Mouse (Mus musculus) liver, embryonic 14.5 days (tissue): ENCODE data around the gene Cul7. TPM values are rescaled to one million over a fixed set of nuclear protein-coding genes. Genes with fewer than 3 reads are reported as not detected.

Experiments used
- ATAC-seq: fragments of 200-750 bp; cut with Nextera tagmentation; 2 replicates; pipeline ENCODE4 v1.8.0; 2017; ENCODE audit warnings: moderate number of reproducible peaks, mild to moderate bottlenecking, moderate library complexity; ENCODE audit not compliant: insufficient read depth
- DNase-seq, 3 experiments: peaks; one replicate each; pipeline ENCODE4 v3.0.0-alpha.2; 2012 to 2013; ENCODE audit warnings: low read depth in 3 of 3, low spot score in 3 of 3
- H3K27ac ChIP-seq: fragments of 300-500 bp; sonication (generic); 2 replicates; pipeline ENCODE4 v1.5.1; 2014; ENCODE audit warnings: moderate library complexity, mild to moderate bottlenecking, control low read depth, inconsistent platforms
- H3K27me3 ChIP-seq: fragments of 300-500 bp; sonication (generic); 2 replicates; pipeline ENCODE4 v1.6.1; 2014; ENCODE audit warnings: mild to moderate bottlenecking, low read length, moderate library complexity; ENCODE audit not compliant: control insufficient read depth, insufficient read depth
- H3K36me3 ChIP-seq: fragments of 300-500 bp; sonication (generic); replicated peaks from 2 replicates; pipeline ENCODE4 v1.6.1; 2014; ENCODE audit warnings: low read depth; ENCODE audit not compliant: control insufficient read depth, insufficient read depth
- H3K4me1 ChIP-seq, 2 experiments: fragments of 200-500 bp in 1 of 2; fragments of 300-500 bp in 1 of 2; sonication (generic) in 1 of 2; replicated peaks; 2 replicates each; pipeline ENCODE4 v1.6.1; 2012 to 2014; ENCODE audit warnings: antibody characterized with exemption in 1 of 2, inconsistent platforms in 1 of 2, low read length in 1 of 2; ENCODE audit not compliant: control insufficient read depth in 2 of 2, insufficient read depth in 2 of 2
- H3K4me2 ChIP-seq: fragments of 300-500 bp; sonication (generic); 2 replicates; pipeline ENCODE4 v1.6.1; 2014; ENCODE audit warnings: low read depth, mild to moderate bottlenecking, control low read depth, moderate library complexity
- H3K4me3 ChIP-seq, 2 experiments: fragments of 200-500 bp in 1 of 2; fragments of 300-500 bp in 1 of 2; sonication (generic) in 1 of 2; 2 replicates each; pipeline ENCODE4 v1.5.1; 2012 to 2014; ENCODE audit warnings: low read depth in 2 of 2, low read length in 2 of 2, mild to moderate bottlenecking in 2 of 2, control low read depth in 1 of 2, inconsistent platforms in 1 of 2, moderate library complexity in 1 of 2; ENCODE audit not compliant: insufficient read depth in 1 of 2
- H3K9ac ChIP-seq: fragments of 300-500 bp; sonication (generic); replicated peaks from 2 replicates; pipeline ENCODE4 v1.6.1; 2014; ENCODE audit warnings: mild to moderate bottlenecking, control low read depth, moderate library complexity
- H3K9me3 ChIP-seq: fragments of 300-500 bp; sonication (generic); 2 replicates; pipeline ENCODE4 v1.6.1; 2016; ENCODE audit warnings: low read length, mixed read lengths; ENCODE audit not compliant: control insufficient read depth
- CTCF ChIP-seq: IDR thresholded peaks from 2 replicates; pipeline ENCODE4 v1.5.1; 2016; ENCODE audit warnings: antibody characterized with exemption, low read depth, control low read depth
- EP300 ChIP-seq: IDR thresholded peaks from 2 replicates; pipeline ENCODE4 v1.6.1; 2016; ENCODE audit warnings: antibody characterized with exemption, low read depth
- WGBS: fragments of 180-500 bp; shearing (Covaris S2); extraction: QIAGEN DNeasy Blood & Tissue Kit; methylation state at CpG from one replicate; pipeline ENCODE4 v1.1.7; 2014; ENCODE audit not compliant: insufficient replicate concordance; 5-methylcytosine and 5-hydroxymethylcytosine counted together
- polyA plus RNA-seq, 2 experiments: library from polyadenylated mRNA; depleted of rRNA in 1 of 2; stranded (reverse) in 1 of 2; unstranded in 1 of 2; fragments of >200 nt; fragmentation: Nextera tagmentation in 1 of 2; extraction: Ambion mirVana in 1 of 2; gene quantifications; 2 replicates each; pipeline versions ENCODE4 v1.2.1 to v1.2.3; 2012 to 2014

Cul7 gene
- polyA plus RNA-seq, 2 experiments = 8.3 to 14.9 TPM

DNA sequence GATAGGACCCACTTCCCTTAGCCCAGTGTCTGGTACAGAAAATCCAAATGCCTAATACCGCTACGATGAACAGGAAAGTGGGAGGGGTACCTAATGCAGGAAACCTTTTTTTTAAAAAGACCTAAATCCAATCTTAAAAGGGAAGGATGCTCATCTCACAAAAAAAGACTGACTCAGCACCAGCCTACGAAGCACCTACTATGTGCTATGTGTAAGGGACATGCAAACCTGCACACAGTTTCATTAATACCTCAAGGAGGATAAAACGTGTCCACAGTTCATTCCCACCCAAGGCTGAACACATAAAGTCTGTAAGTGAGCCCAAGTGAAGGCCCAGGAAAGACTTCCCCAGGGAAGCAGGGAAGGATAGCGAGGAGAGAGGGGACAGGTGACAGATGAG is 52.4 kb downstream of the Cul7 start:
- WGBS = 88% methylated on average over 5 of the region's 5 CpGs
- Histone ChIP-seq H3K27ac (no peak overlapping the region), H3K9me3 (no peaks in the 10 kb centered on the region), H3K27me3 (no peaks in the 10 kb centered on the region), H3K36me3 (no peaks in the 10 kb centered on the region), H3K4me2 (no peak overlapping the region), H3K9ac (no peak overlapping the region), H3K4me3 (no peak overlapping the region), H3K4me1 (peaks cover 4 to 23% of the 10 kb centered on the region in 2 experiments)
- DNase-seq = no peak
- TF ChIP-seq CTCF = no peak
- no peak for ATAC-seq

- DNase-seq (no peak), ATAC-seq (peak; percentile 65; the same call in 1 of the 2 replicates)
- H3K4me3 ChIP-seq = peak overlapping the region; percentile 82 to 94
- WGBS = 3% methylated on average over 40 of the region's 41 CpGs
- H3K4me1 ChIP-seq = peaks cover 4 to 23% of the 10 kb centered on the region in 2 experiments
- H3K9me3 ChIP-seq = no peaks in the 10 kb centered on the region
- H3K36me3 ChIP-seq = no peaks in the 10 kb centered on the region
- peak overlapping the region; percentile 57 for H3K27ac ChIP-seq
- H3K4me2 ChIP-seq = peak overlapping the region; percentile 73
- peak overlapping the region; percentile 83 for H3K9ac ChIP-seq
- H3K27me3 ChIP-seq = no peaks in the 10 kb centered on the region
- TF ChIP-seq EP300 (no peak), CTCF (no peak)
Observed at GRCm38 (mm10) chr17:46703971-46704886, 54.1 kb downstream of the Cul7 start.

DNA sequence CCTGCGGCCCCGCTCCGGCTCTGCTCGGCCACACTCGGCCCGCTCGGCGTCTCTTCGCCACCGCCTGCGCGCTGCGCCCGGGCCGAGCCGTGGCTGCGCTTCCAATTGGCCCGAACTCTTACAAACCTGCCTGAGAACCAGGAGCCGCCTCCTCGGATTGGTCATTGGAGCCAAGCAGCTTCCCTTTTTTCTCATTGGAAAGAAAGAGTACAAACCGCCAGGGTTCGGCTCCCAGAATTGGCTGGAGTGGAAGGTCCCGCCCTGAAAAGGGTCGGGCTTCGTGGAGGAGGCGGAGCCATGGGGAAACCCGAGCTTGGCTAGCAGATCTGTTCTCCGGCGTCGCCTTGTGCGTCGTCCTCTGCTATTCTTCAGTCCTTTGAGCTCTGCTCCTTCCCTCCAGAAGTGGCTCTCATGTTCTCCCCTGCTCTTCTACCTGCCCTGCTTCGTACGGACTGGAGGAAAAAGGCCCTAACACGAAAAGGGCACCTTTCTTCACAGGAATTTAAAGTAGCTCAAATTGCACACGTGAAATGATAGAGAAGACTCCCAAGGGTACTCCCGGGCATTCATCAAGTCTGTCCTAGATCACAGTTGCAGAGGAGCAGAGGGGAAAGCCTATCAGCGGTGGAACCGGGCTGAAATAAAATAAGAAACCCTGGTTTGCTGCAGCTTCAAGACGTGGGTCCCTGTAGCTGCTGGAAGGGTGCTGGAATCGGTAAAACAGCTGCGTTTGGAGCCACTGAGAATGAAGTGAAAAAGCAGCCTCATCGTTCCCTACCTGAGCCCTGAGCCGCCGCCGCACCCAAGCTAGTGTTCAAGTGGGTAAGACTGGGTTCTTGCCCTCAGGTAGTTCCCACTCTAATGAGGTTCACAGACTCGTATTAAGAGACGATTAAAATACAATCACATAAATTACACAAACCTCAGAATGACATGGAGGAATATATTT is 55.0 kb downstream of the Cul7 start, which contains the start of gene Ppp2r5d:
Ppp2r5d (minus strand) TSS at position 225 of the 949 bp plus-strand sequence.
- no peaks in the 10 kb centered on the region for H3K9me3 ChIP-seq
- peaks cover 4 to 23% of the 10 kb centered on the region in 2 experiments for H3K4me1 ChIP-seq
- H3K27ac ChIP-seq = peak within 1 kb of the TSS; percentile 58
- H3K36me3 ChIP-seq = no peaks in the 10 kb centered on the region
- peak within 1 kb of the TSS; percentile 82 to 94 for H3K4me3 ChIP-seq
- ATAC-seq (peak; percentile 95), DNase-seq (peak; percentile 98 to 99 (median 98))
- peak within 1 kb of the TSS; percentile 83 for H3K9ac ChIP-seq
- WGBS = 2% methylated on average over 48 of the region's 48 CpGs
- no peaks in the 10 kb centered on the region for H3K27me3 ChIP-seq
- TF ChIP-seq CTCF (no peak), EP300 (no peak)
- peak within 1 kb of the TSS; percentile 73 for H3K4me2 ChIP-seq

GRCm38 (mm10) chr17:46706375-46707089 is 56.4 kb downstream of the Cul7 start:
- Histone ChIP-seq H3K4me1 (peaks cover 4 to 23% of the 10 kb centered on the region in 2 experiments), H3K27ac (no peak overlapping the region), H3K36me3 (no peaks in the 10 kb centered on the region), H3K27me3 (no peaks in the 10 kb centered on the region), H3K4me2 (no peak overlapping the region), H3K4me3 (no peak overlapping the region), H3K9me3 (no peaks in the 10 kb centered on the region), H3K9ac (no peak overlapping the region)
- ATAC-seq (no peak), DNase-seq (no peak)
- TF ChIP-seq CTCF = 0 out of 2 replicates have a peak, but pooled peaks have one; percentile 2
- no peak for TF ChIP-seq EP300
- 82% methylated on average over 14 of the region's 14 CpGs for WGBS
